Mouse (Mus musculus): ENCODE results near the gene Slc25a4. TPM values are rescaled to one million over a fixed set of nuclear protein-coding genes. Genes with fewer than 3 reads are reported as not detected.
A peak's percentile ranks its signal among the peaks of the same experiment; 100 is the strongest.

The Slc25a4 gene
- polyA plus RNA-seq, 1 experiment = 302 TPM

DNA sequence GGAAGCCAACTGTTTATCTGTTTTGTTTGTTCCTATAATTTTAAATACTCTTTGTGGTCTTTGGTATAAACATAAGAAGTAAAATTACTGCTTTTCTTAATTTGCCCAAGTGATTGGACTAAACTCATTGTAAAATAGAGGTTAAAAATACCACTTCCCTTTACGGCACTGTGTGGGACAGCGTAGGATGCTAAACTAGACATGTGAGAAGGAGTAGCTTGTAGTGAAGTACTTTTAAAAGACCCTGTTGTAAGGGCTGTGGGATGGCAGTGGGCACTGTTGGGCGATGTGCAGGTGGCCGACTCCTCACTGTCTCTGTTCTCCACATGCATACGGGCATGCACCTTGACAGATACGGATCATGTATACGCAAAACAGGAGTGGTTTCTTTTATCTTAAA is 30.9 kb downstream of the Slc25a4 start:
- Histone ChIP-seq H3K4me1 (ENCODE audit: control insufficient read depth, insufficient read depth, low read length) (no peaks in the 10 kb centered on the region), H3K27ac (ENCODE audit: insufficient read depth, low read length) (no peak overlapping the region), H3K4me3 (ENCODE audit: insufficient read depth, low read length) (no peak overlapping the region)
- TF ChIP-seq CTCF (IDR thresholded peaks at IDR 0.05; ENCODE audit: borderline replicate concordance, insufficient read depth, low read length) (no peak), POLR2A (IDR thresholded peaks at IDR 0.05; ENCODE audit: low read depth, low read length) (no peak)

DNA sequence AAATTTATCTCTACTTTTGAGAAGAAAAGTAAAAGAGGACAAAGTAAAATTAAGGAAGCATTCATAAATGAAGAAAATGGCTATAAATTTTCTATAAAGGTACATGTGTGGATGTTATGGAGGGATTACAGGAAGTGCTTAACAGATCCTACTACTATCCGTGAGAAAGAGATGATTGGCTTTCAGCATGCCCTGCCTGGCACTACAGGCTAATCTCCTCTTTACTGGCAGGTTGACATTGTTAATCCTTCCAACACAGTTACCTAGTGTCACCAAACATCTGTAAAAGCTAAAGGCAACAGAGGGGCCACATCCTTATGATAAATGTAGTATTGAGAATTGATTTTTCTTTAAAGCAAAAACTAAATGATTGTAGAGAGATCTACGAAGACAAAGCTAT is 37.4 kb downstream of the Slc25a4 start:
- H3K27ac ChIP-seq (ENCODE audit: insufficient read depth, low read length) = no peak overlapping the region
- TF ChIP-seq POLR2A (IDR thresholded peaks at IDR 0.05; ENCODE audit: low read depth, low read length) (no peak), CTCF (IDR thresholded peaks at IDR 0.05; ENCODE audit: borderline replicate concordance, insufficient read depth, low read length) (no peak)
- no peak overlapping the region for H3K4me3 ChIP-seq (ENCODE audit: insufficient read depth, low read length)
- H3K4me1 ChIP-seq (ENCODE audit: control insufficient read depth, insufficient read depth, low read length) = no peaks in the 10 kb centered on the region

DNA sequence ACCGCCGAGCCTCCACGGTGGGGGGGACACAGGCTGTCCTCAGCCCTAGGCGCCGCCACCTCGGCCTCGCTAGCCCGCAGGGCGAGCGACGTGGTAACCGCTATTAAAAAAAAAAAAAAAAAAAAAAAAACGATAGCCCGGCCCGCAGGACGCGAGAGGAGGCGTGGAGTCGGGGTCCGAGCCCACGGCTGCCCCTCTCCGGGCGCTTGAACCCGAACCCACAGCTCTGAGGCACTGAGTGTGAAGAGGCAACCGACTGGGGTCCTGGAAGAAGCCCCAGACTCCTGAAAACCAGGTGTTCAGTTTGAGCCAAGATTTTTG is 47.3 kb downstream of the Slc25a4 start:
- peak overlapping the region; percentile 88 for H3K4me3 ChIP-seq (ENCODE audit: insufficient read depth, low read length)
- H3K27ac ChIP-seq (ENCODE audit: insufficient read depth, low read length) = 0 out of 2 replicates have a peak overlapping the region, but pooled peaks have one; percentile 12
- no peaks in the 10 kb centered on the region; the same call in 1 of the 2 replicates for H3K4me1 ChIP-seq (ENCODE audit: control insufficient read depth, insufficient read depth, low read length)
- TF ChIP-seq CTCF (IDR thresholded peaks at IDR 0.05; ENCODE audit: borderline replicate concordance, insufficient read depth, low read length) (no peak), POLR2A (IDR thresholded peaks at IDR 0.05; ENCODE audit: low read depth, low read length) (no peak)

DNA sequence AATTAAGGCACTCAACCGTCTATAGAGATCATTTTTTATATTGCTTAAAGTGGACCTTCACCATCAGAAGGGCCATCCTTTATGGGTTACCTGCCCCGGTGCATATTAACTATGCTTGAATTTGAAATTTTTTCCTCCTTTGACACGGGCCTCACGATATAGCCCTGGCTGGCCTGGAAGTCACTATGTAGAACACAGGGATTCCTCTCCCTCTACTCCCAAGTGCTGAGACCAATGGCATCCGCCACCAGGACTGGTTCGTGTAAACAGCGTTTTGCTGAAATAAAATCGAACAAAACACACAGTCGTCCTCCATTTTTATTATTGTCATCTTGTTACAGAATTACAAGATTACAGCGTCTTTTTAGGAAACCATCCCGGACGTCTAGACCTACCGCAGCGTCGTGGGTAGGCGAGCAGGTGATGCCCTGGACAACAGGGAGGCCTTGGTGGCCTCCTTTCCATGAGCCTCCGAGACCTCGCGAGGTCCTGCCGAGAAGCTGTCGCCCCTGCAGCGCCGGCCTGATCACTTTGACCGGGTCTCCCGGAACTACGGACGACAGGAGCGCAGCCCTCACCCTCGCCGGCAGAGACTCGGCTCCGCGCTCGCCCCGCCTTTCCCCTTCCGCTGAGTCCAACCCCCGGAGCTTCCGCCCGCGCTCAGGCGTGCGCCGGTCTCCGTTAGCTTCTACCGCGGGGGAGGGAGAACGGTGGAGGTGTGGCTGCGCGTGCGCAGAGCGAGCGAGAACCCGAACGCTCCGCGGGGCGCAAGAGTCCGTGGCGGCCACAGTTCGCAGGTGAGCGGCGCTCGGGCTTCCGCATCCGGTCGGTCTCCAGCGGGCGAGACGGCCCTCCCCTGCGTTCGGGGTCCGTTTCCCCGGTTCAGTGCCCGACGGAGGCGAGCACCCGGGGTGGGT is 47.9 kb downstream of the Slc25a4 start:
- Histone ChIP-seq H3K4me1 (ENCODE audit: control insufficient read depth, insufficient read depth, low read length) (no peaks in the 10 kb centered on the region; the same call in 1 of the 2 replicates), H3K27ac (ENCODE audit: insufficient read depth, low read length) (0 out of 2 replicates have a peak overlapping the region, but pooled peaks have one; percentile 12), H3K4me3 (ENCODE audit: insufficient read depth, low read length) (peak overlapping the region; percentile 88)
- peak; percentile 98 for TF ChIP-seq POLR2A (IDR thresholded peaks at IDR 0.05; ENCODE audit: low read depth, low read length)
- no peak for TF ChIP-seq CTCF (IDR thresholded peaks at IDR 0.05; ENCODE audit: borderline replicate concordance, insufficient read depth, low read length)

Other genes with a start within 250 kb of the Slc25a4 start
- 1.3 and 2.6 TPM in 2 replicates for gene 1700029J07Rik, start 236.0 kb downstream of the Slc25a4 start, polyA plus RNA-seq (2011; ENCODE audit: insufficient read length, low read depth, missing spikeins)
- gene Ufsp2, start 235.8 kb downstream of the Slc25a4 start, polyA plus RNA-seq (2011; ENCODE audit: insufficient read length, low read depth, missing spikeins) = 75.3 and 87.8 TPM in 2 replicates
- gene Lrp2bp, start 212.0 kb downstream of the Slc25a4 start, polyA plus RNA-seq (2011; ENCODE audit: insufficient read length, low read depth, missing spikeins) = 0.23 and 0.38 TPM in 2 replicates
- gene Ankrd37, start 205.6 kb downstream of the Slc25a4 start, polyA plus RNA-seq (2011; ENCODE audit: insufficient read length, low read depth, missing spikeins) = 3.3 and 4.2 TPM in 2 replicates
- 17.3 and 19.7 TPM in 2 replicates for gene Cfap97, start 59.5 kb downstream of the Slc25a4 start, polyA plus RNA-seq (2011; ENCODE audit: insufficient read length, low read depth, missing spikeins)
- 20.2 and 23.5 TPM in 2 replicates for gene Snx25, start 59.1 kb downstream of the Slc25a4 start, polyA plus RNA-seq (2011; ENCODE audit: insufficient read length, low read depth, missing spikeins)
- not detected in 2 replicates for gene Helt, start 83.4 kb upstream of the Slc25a4 start, polyA plus RNA-seq (2011; ENCODE audit: insufficient read length, low read depth, missing spikeins)

Measured in embryonic fibroblast, embryonic 13.5 days (primary cell).